Mouse (Mus musculus) ES-Bruce4 (cell line): ENCODE measurements around the gene Alyref2. TPM values are rescaled to one million over a fixed set of nuclear protein-coding genes. Genes with fewer than 3 reads are reported as not detected.

Source experiments
- H3K27ac ChIP-seq: 2 replicates; pipeline ENCODE4 v1.5.1; 2012; ENCODE audit warnings: low read length, inconsistent platforms; ENCODE audit not compliant: insufficient read depth
- H3K27me3 ChIP-seq: 2 replicates; pipeline ENCODE4 v1.6.1; 2012; ENCODE audit warnings: mild to moderate bottlenecking, low read length, inconsistent platforms; ENCODE audit not compliant: control insufficient read depth, poor library complexity, insufficient read depth, severe bottlenecking
- H3K36me3 ChIP-seq: 2 replicates; pipeline ENCODE4 v1.6.1; 2012; ENCODE audit warnings: inconsistent platforms, mild to moderate bottlenecking, low read length, moderate library complexity; ENCODE audit not compliant: control insufficient read depth, poor library complexity, insufficient read depth, severe bottlenecking
- H3K4me1 ChIP-seq: one replicate; pipeline ENCODE4 v1.8.1; 2011; ENCODE audit warnings: low read length; ENCODE audit not compliant: control insufficient read depth, insufficient read depth
- H3K4me3 ChIP-seq: 2 replicates; pipeline ENCODE4 v1.5.1; 2011; ENCODE audit warnings: low read depth, mild to moderate bottlenecking, low read length
- H3K9ac ChIP-seq: 2 replicates; pipeline ENCODE4 v1.6.1; 2012; ENCODE audit warnings: low read depth, mild to moderate bottlenecking, inconsistent platforms; ENCODE audit not compliant: poor library complexity, severe bottlenecking
- H3K9me3 ChIP-seq: replicated peaks from 2 replicates; pipeline ENCODE4 v1.6.1; 2012; ENCODE audit warnings: mild to moderate bottlenecking, low read length, inconsistent platforms; ENCODE audit not compliant: control insufficient read depth, poor library complexity, insufficient read depth, severe bottlenecking
- CTCF ChIP-seq: IDR thresholded peaks from one replicate; pipeline ENCODE4 v1.8.1; 2011; ENCODE audit warnings: low read depth, low read length
- EP300 ChIP-seq: IDR thresholded peaks from 2 replicates; pipeline ENCODE4 v1.6.1; 2011; ENCODE audit warnings: low read depth, low read length; ENCODE audit not compliant: insufficient read depth
- POLR2A ChIP-seq: IDR thresholded peaks from one replicate; pipeline ENCODE4 v1.8.1; 2011; ENCODE audit warnings: low read length; ENCODE audit not compliant: insufficient read depth
- polyA plus RNA-seq: library from polyadenylated mRNA; stranded (reverse); fragments of >200 nt; gene quantifications from 2 replicates; pipeline ENCODE4 v1.2.4, GENCODE M21; 2011; ENCODE audit warnings: low read depth; ENCODE audit not compliant: missing spikeins, insufficient read depth, insufficient read length

Alyref2 gene
- polyA plus RNA-seq, 1 experiment: 5.2 TPM

DNA sequence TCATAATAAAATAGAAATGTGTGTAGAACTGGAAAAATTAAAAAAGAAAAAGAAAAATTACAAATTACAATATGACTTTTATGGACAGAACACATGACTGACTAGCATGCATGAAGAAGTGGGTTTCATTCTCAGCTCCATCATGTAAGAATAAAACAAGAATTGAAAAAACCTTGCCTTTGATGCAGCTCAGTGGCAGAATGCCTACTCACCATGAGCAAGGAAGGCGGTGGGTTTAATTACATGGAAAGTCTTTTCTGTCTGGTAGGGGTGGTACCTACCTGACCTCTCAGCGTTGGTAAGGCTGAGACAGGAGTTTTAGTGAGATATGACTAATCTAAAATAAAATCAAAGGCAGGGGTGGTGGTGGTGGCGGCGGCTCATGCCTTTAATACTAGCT is 1.3 kb downstream of the Alyref2 start:
- Histone ChIP-seq H3K27ac (no peak overlapping the region), H3K9me3 (no peaks in the 10 kb centered on the region), H3K4me1 (peaks cover 3% of the 10 kb centered on the region), H3K27me3 (no peaks in the 10 kb centered on the region), H3K9ac (peak overlapping the region; percentile 44; the same call in 1 of the 2 replicates), H3K4me3 (no peak overlapping the region), H3K36me3 (no peaks in the 10 kb centered on the region)
- no peak for TF ChIP-seq CTCF
- TF ChIP-seq EP300: no peak
- TF ChIP-seq POLR2A: no peak

DNA sequence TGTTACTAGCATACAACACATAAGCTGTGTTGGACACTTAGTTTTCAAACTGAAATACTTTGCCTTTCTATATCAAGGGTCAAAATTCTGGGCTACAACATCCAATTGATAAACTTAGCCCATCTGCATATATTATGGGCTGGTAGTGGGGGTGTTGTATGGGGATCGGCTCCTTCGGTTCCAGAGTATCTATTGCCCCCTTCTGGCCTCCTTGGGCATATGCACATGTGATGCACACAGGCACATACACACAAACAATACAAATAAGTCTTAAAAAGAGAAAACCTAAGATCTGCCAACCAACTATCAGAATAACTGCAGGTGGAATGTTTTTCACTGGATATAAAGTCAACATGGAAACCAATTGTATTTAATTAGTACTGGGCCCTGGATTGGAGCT is 10.0 kb downstream of the Alyref2 start:
- Histone ChIP-seq H3K36me3 (no peaks in the 10 kb centered on the region), H3K9me3 (0 out of 2 replicates have a peak, but pooled peaks cover under 1% of the 10 kb centered on the region), H3K27ac (no peak overlapping the region), H3K4me3 (no peak overlapping the region), H3K9ac (no peak overlapping the region), H3K27me3 (no peaks in the 10 kb centered on the region), H3K4me1 (no peaks in the 10 kb centered on the region)
- no peak for TF ChIP-seq EP300
- TF ChIP-seq CTCF: peak; percentile 38

DNA sequence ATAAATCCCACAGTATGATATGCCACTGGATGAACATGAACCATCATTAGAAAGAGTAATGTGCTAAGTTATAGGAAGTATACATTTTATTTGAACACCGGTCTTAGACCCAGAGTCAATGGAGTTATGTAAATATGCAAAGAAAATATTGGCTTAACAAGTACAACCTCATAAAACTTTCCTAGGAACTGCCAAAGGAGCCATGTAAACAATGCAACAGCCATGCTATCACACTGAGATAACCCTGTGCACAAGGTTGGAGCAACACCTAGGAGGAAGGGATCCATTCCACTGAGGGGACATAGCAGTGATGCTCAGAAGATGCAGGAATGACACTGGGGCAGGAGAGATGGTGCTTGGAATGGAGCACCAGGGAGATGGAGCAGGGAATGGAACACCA is 10.5 kb downstream of the Alyref2 start:
- Histone ChIP-seq H3K9me3 (0 out of 2 replicates have a peak, but pooled peaks cover 3% of the 10 kb centered on the region), H3K9ac (no peak overlapping the region), H3K27me3 (no peaks in the 10 kb centered on the region), H3K27ac (no peak overlapping the region), H3K4me1 (no peaks in the 10 kb centered on the region), H3K36me3 (no peaks in the 10 kb centered on the region), H3K4me3 (no peak overlapping the region)
- no peak for TF ChIP-seq CTCF

DNA sequence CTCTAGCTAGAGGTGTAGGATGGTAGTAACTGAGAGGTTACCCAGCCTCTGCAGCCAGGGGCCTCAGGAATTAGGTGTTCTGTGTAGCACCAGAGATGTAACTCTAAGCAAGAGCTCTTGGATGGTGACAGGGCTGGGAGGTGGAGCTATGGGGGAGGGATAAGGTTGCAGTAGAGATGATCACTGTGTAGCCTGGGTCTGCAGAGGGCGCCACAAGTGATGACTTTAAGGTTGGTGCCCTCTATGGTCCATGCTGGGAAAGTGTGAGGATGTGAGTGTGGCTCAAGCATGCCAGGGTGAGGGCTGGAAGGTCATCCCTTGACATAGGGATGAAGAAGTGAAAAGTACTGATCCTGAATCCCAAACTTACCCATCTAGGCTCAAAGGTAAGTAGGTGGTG is 11.8 kb downstream of the Alyref2 start:
- no peak overlapping the region for H3K27ac ChIP-seq
- no peaks in the 10 kb centered on the region for H3K4me1 ChIP-seq
- no peaks in the 10 kb centered on the region for H3K36me3 ChIP-seq
- H3K27me3 ChIP-seq: no peaks in the 10 kb centered on the region
- no peak overlapping the region for H3K9ac ChIP-seq
- H3K9me3 ChIP-seq: 0 out of 2 replicates have a peak, but pooled peaks cover 3% of the 10 kb centered on the region
- no peak overlapping the region for H3K4me3 ChIP-seq
- TF ChIP-seq POLR2A: no peak
- peak; percentile 52 for TF ChIP-seq CTCF

DNA sequence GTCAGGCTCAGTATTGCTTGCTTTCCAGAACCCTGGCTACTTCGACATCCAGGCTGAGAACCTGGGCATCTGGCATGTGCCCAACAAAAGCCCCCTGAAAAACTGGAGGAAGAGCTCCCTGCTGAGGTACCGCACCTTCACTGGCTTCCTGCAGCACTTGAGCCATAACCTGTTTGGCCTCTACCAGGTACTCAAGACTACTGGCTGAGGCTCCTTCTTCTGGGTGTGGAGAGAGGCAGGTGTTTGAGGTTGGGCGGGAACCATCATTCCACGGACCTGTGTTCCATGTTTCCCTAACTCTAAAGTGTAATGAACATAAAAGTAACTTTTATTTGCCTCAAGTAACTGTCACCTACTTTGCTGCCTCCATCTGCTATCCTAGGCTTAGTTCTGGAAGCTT is 12.3 kb downstream of the Alyref2 start:
- H3K27ac ChIP-seq: no peak overlapping the region
- no peak for TF ChIP-seq CTCF
- TF ChIP-seq EP300: no peak
- no peak for TF ChIP-seq POLR2A
- H3K9me3 ChIP-seq: 0 out of 2 replicates have a peak, but pooled peaks cover 3% of the 10 kb centered on the region
- H3K36me3 ChIP-seq: no peaks in the 10 kb centered on the region
- H3K4me3 ChIP-seq: no peak overlapping the region
- no peaks in the 10 kb centered on the region for H3K27me3 ChIP-seq
- H3K9ac ChIP-seq: no peak overlapping the region
- H3K4me1 ChIP-seq: no peaks in the 10 kb centered on the region

DNA sequence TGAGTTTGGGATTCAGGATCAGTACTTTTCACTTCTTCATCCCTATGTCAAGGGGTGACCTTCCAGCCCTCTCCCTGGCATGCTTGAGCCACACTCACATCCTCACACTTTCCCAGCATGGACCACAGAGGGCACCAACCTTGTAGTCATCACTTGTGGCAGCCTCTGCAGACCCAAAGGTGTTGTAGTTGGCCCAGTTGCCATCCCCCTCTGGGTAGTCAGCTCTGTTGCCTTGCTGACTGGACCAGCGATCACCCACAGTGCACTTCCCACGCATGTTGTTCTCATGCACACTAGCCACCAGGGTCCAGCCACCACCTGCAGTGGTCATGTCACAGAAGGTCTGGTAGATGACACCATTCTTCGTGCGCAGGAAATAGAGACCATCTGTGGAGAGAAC is 28.1 kb downstream of the Alyref2 start:
- Histone ChIP-seq H3K4me1 (no peaks in the 10 kb centered on the region), H3K9ac (no peak overlapping the region), H3K27me3 (no peaks in the 10 kb centered on the region), H3K4me3 (no peak overlapping the region), H3K36me3 (no peaks in the 10 kb centered on the region), H3K9me3 (peaks cover 4% of the 10 kb centered on the region; the same call in 1 of the 2 replicates), H3K27ac (no peak overlapping the region)
- TF ChIP-seq CTCF: no peak
- no peak for TF ChIP-seq EP300
- TF ChIP-seq POLR2A: no peak
